Mouse (Mus musculus) cortical plate, adult 2 months (tissue): ENCODE measurements around the gene Ofcc1.

Experiments used
- CTCF ChIP-seq: fragments of 200-500 bp; IDR thresholded peaks from 2 replicates; pipeline ENCODE4 v1.5.1; 2011; ENCODE audit warnings: mild to moderate bottlenecking, control low read depth, low read length; ENCODE audit not compliant: insufficient read depth; ENCODE audit errors: extremely low read depth
- POLR2A ChIP-seq: fragments of 200-500 bp; IDR thresholded peaks from 2 replicates; pipeline ENCODE4 v1.6.1; 2011; ENCODE audit warnings: mild to moderate bottlenecking, low read length, control low read depth; ENCODE audit not compliant: insufficient read depth; ENCODE audit errors: extremely low read depth

- TF ChIP-seq CTCF (no peak), POLR2A (no peak)
Measured at GRCm38 (mm10) chr13:40135670-40136069, 225.6 kb downstream of the Ofcc1 start.
